9 mouse cellular contexts compared by ENCODE assay signal in the genomic region with DNA sequence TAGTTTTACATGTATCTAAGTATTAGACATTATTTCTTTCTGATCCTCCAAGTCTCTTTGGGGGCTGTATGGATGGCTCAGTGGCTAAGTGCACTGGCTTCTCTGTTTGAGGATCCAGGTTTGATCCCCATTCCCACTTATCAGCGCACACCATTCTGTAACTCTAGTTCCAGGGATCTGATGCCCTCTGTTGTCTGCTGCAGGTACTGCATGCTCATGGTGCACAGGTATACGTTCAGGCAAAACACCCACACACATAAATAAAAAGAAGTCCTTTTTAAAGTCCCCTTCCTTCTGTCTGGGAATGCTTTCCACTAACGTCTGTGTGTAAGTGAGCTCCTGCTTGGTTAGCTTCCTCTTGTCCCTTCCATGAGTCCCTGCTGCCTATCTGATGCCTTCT. TPM values are rescaled to one million over a fixed set of nuclear protein-coding genes. Genes with fewer than 3 reads are reported as not detected.
DNase-seq lines count a peak whose midpoint lies in the region; ATAC-seq and TF ChIP-seq lines count a peak whose summit lies in the region.
"Had no signal": no experiment of that assay in that cellular context is flagged by ENCODE, and none has a peak within 500 bp of the region (broad histone marks: within the 10 kb centered on the region; RNA-seq: fewer than 3 reads in every experiment).

No protein-coding gene starts in this region.

- no peak overlapping the region for H3K4me2 ChIP-seq in midbrain, embryonic 11.5 days
- H3K4me2 ChIP-seq in midbrain, embryonic 13.5 days (replicated peaks), result no peak overlapping the region
- H3K4me2 ChIP-seq: heart, embryonic 13.5 days had no signal

- no peaks in the 10 kb centered on the region for H3K27me3 ChIP-seq in cerebellum, adult 2 months (ENCODE audit: control insufficient read depth, insufficient read depth, low read length)
- H3K27me3 ChIP-seq in midbrain, embryonic 11.5 days (ENCODE audit: control insufficient read depth, insufficient read depth, low read length), result no peaks in the 10 kb centered on the region
- no peaks in the 10 kb centered on the region for H3K27me3 ChIP-seq in midbrain, embryonic 13.5 days
- H3K27me3 ChIP-seq: heart, embryonic 13.5 days had no signal

- no peak overlapping the region for H3K9ac ChIP-seq in midbrain, embryonic 11.5 days (ENCODE audit: low read length)
- H3K9ac ChIP-seq in midbrain, embryonic 13.5 days (replicated peaks), result no peak overlapping the region
- H3K9ac ChIP-seq: heart, embryonic 13.5 days had no signal

- TF ChIP-seq CTCF in cerebellum, adult 2 months (IDR thresholded peaks at IDR 0.05; ENCODE audit: borderline replicate concordance, insufficient read depth, low read depth, low read length), result peak; percentile 46; the same call in 1 of the 2 replicates

- H3K9me3 ChIP-seq in midbrain, embryonic 11.5 days (ENCODE audit: control insufficient read depth, low read length), result no peaks in the 10 kb centered on the region
- no peaks in the 10 kb centered on the region for H3K9me3 ChIP-seq in midbrain, embryonic 13.5 days
- H3K9me3 ChIP-seq: heart, embryonic 13.5 days had no signal

- no peak overlapping the region for H3K27ac ChIP-seq in cerebellum, adult 2 months (ENCODE audit: insufficient read depth, low read length)
- no peak overlapping the region for H3K27ac ChIP-seq in midbrain, embryonic 11.5 days (ENCODE audit: low read depth, low read length)
- H3K27ac ChIP-seq in midbrain, embryonic 13.5 days, result no peak overlapping the region
- H3K27ac ChIP-seq: heart, embryonic 13.5 days had no signal

- ATAC-seq in midbrain, embryonic 11.5 days (ENCODE audit: low FRiP score), result no peak
- ATAC-seq in midbrain, embryonic 13.5 days, result no peak
- peak; percentile 86 for ATAC-seq in erythroblast, adult 5-6 weeks (replicated peaks; ENCODE audit: low FRiP score, poor library complexity, severe bottlenecking)
- ATAC-seq in activated CD4-positive, CD25-positive, alpha-beta regulatory T cell, adult 4 months, result no peak

- no peak for DNase-seq in cerebellum, adult 2 months
- DNase-seq in cerebellum, adult 9-11 months, result no peak
- peak; percentile 87 for DNase-seq in midbrain, embryonic 11.5 days (ENCODE audit: low spot score, missing footprints)
- DNase-seq in spleen, postnatal 4 days (ENCODE audit: low spot score in 2 of 2), result peak; percentile 52 to 80
- no peak for DNase-seq in left cerebral cortex, adult 18-20 months (ENCODE audit: low spot score in 2 of 2)

- no peaks in the 10 kb centered on the region for H3K4me1 ChIP-seq in cerebellum, adult 2 months (ENCODE audit: control insufficient read depth, insufficient read depth, low read length)
- no peaks in the 10 kb centered on the region for H3K4me1 ChIP-seq in midbrain, embryonic 11.5 days (ENCODE audit: control insufficient read depth, insufficient read depth, low read length)
- no peaks in the 10 kb centered on the region for H3K4me1 ChIP-seq in midbrain, embryonic 13.5 days (replicated peaks)
- H3K4me1 ChIP-seq: heart, embryonic 13.5 days had no signal

- 0 out of 2 replicates have a peak, but pooled peaks cover 2% of the 10 kb centered on the region for H3K36me3 ChIP-seq in midbrain, embryonic 11.5 days (ENCODE audit: control insufficient read depth, insufficient read depth, low read length)
- H3K36me3 ChIP-seq in midbrain, embryonic 13.5 days, result peaks cover 54% of the 10 kb centered on the region

- WGBS in cerebellum, adult 2 months, result 61% methylated on average over 3 of the region's 3 CpGs
- WGBS in midbrain, embryonic 11.5 days, result 64% methylated on average over 3 of the region's 3 CpGs
- 68% methylated on average over 3 of the region's 3 CpGs for WGBS in midbrain, embryonic 13.5 days

- H3K4me3 ChIP-seq in cerebellum, adult 2 months (replicated peaks; ENCODE audit: insufficient read depth, low read depth, low read length), result no peak overlapping the region
- H3K4me3 ChIP-seq in midbrain, embryonic 11.5 days (ENCODE audit: low read depth, low read length), result no peak overlapping the region
- no peak overlapping the region for H3K4me3 ChIP-seq in midbrain, embryonic 13.5 days (replicated peaks)
- H3K4me3 ChIP-seq: heart, embryonic 13.5 days had no signal

- TF ChIP-seq POLR2A in cerebellum, adult 2 months (IDR thresholded peaks at IDR 0.05; ENCODE audit: borderline replicate concordance, insufficient read depth, low read length), result no peak

RNA-seq across cellular contexts. Expression of a gene that starts 16.0 kb away (rescaled TPM):
- polyA plus RNA-seq in cerebellum, adult 2 months (2012; rRNA removed), result 0.68 and 0.84 TPM in 2 replicates
- polyA plus RNA-seq in midbrain, embryonic 11.5 days (2014; fragmentation: Nextera tagmentation; extraction: Ambion mirVana), result 3.4 and 3.8 TPM in 2 replicates
- polyA plus RNA-seq in midbrain, embryonic 13.5 days (2015; fragmentation: Nextera tagmentation; extraction: Ambion mirVana), result 5.5 and 6.5 TPM in 2 replicates
- total RNA-seq in erythroblast, adult 5-6 weeks (2015; ENCODE audit: low replicate concordance), result 1.5 and 4.4 TPM in 2 replicates
- total RNA-seq in erythroblast, adult 5-6 weeks (2017; ENCODE audit: low replicate concordance), result 1.0 and 4.5 TPM in 2 replicates
- not detected for polyA plus RNA-seq in activated CD4-positive, CD25-positive, alpha-beta regulatory T cell, adult 4 months (2017; shearing (Covaris generic))
- total RNA-seq in left cerebral cortex, adult 18-20 months (2021), result 1 to 10 TPM; 4.2 to 6.9 TPM

RNA-seq across cellular contexts. Expression of a gene that starts 18.1 kb away (rescaled TPM):
- polyA plus RNA-seq in cerebellum, adult 2 months (2012; rRNA removed), result 22.6 and 23.8 TPM in 2 replicates
- 4.9 and 5.4 TPM in 2 replicates for polyA plus RNA-seq in midbrain, embryonic 11.5 days (2014; fragmentation: Nextera tagmentation; extraction: Ambion mirVana)
- 7.8 and 9.7 TPM in 2 replicates for polyA plus RNA-seq in midbrain, embryonic 13.5 days (2015; fragmentation: Nextera tagmentation; extraction: Ambion mirVana)
- 0.63 TPM in 1 of 2 replicates, not detected in the other for total RNA-seq in erythroblast, adult 5-6 weeks (2015; ENCODE audit: low replicate concordance)
- not detected in 2 replicates for total RNA-seq in erythroblast, adult 5-6 weeks (2017; ENCODE audit: low replicate concordance)
- under 1 TPM in 1 of 2 experiments, not detected in 1; 0.81 TPM for polyA plus RNA-seq in activated CD4-positive, CD25-positive, alpha-beta regulatory T cell, adult 4 months (2017; shearing (Covaris generic))
- 10 to 100 TPM; 90.2 to 94.7 TPM for total RNA-seq in left cerebral cortex, adult 18-20 months (2021)

RNA-seq across cellular contexts. Expression of a gene that starts 31.8 kb away (rescaled TPM):
- polyA plus RNA-seq in cerebellum, adult 2 months (2012; rRNA removed), result 5.5 and 6.6 TPM in 2 replicates
- polyA plus RNA-seq in midbrain, embryonic 11.5 days (2014; fragmentation: Nextera tagmentation; extraction: Ambion mirVana), result 1.2 and 1.6 TPM in 2 replicates
- polyA plus RNA-seq in midbrain, embryonic 13.5 days (2015; fragmentation: Nextera tagmentation; extraction: Ambion mirVana), result 0.81 and 0.96 TPM in 2 replicates
- not detected in 2 replicates for total RNA-seq in erythroblast, adult 5-6 weeks (2015; ENCODE audit: low replicate concordance)
- total RNA-seq in erythroblast, adult 5-6 weeks (2017; ENCODE audit: low replicate concordance), result 0.42 and 2.3 TPM in 2 replicates
- polyA plus RNA-seq in activated CD4-positive, CD25-positive, alpha-beta regulatory T cell, adult 4 months (2017; shearing (Covaris generic)), result under 1 TPM; 0.61 to 0.89 TPM
- total RNA-seq in left cerebral cortex, adult 18-20 months (2021), result 1 to 10 TPM; 4.3 TPM

Comparison
In these comparisons a context has a peak if more than half of its experiments do, and no peak if none do; other contexts are left out.
1. DNase-seq: peak in midbrain, embryonic 11.5 days (single experiment) and spleen, postnatal 4 days (2 of 2); none in cerebellum, adult 2 months (0 of 2), cerebellum, adult 9-11 months (single experiment) and left cerebral cortex, adult 18-20 months (0 of 2).